Mouse (Mus musculus): Measurements from ENCODE around the gene Anxa4. TPM values are rescaled to one million over a fixed set of nuclear protein-coding genes. Genes with fewer than 3 reads are reported as not detected.

Anxa4 gene
- polyA plus RNA-seq, 1 experiment, result 42.5 TPM

- Histone ChIP-seq H3K4me3 (ENCODE audit: insufficient read depth, low read depth, low read length) (no peak overlapping the region), H3K4me1 (ENCODE audit: control insufficient read depth, insufficient read depth, insufficient read length, low read length) (peaks cover 3% of the 10 kb centered on the region; the same call in 1 of the 2 replicates), H3K27ac (replicated peaks; ENCODE audit: low read depth, low read length) (no peak overlapping the region)
These were observed 11.9 kb downstream of the Anxa4 start for GRCm38 (mm10) chr6:86781361-86781957.

- Histone ChIP-seq H3K4me3 (ENCODE audit: insufficient read depth, low read depth, low read length) (no peak overlapping the region), H3K27ac (replicated peaks; ENCODE audit: low read depth, low read length) (no peak overlapping the region), H3K4me1 (ENCODE audit: control insufficient read depth, insufficient read depth, insufficient read length, low read length) (peaks cover 5% of the 10 kb centered on the region; the same call in 1 of the 2 replicates)
These were observed 14.3 kb downstream of the Anxa4 start for GRCm38 (mm10) chr6:86778910-86779594.

- Histone ChIP-seq H3K4me3 (ENCODE audit: insufficient read depth, low read depth, low read length) (no peak overlapping the region), H3K27ac (replicated peaks; ENCODE audit: low read depth, low read length) (no peak overlapping the region), H3K4me1 (ENCODE audit: control insufficient read depth, insufficient read depth, insufficient read length, low read length) (peaks cover 5% of the 10 kb centered on the region; the same call in 1 of the 2 replicates)
These were observed 16.2 kb downstream of the Anxa4 start for GRCm38 (mm10) chr6:86777181-86777580.

GRCm38 (mm10) chr6:86776706-86777071, 16.7 kb downstream of the Anxa4 start:
- H3K27ac ChIP-seq (replicated peaks; ENCODE audit: low read depth, low read length), result no peak overlapping the region
- H3K4me3 ChIP-seq (ENCODE audit: insufficient read depth, low read depth, low read length), result no peak overlapping the region
- H3K4me1 ChIP-seq (ENCODE audit: control insufficient read depth, insufficient read depth, insufficient read length, low read length), result peaks cover 5% of the 10 kb centered on the region; the same call in 1 of the 2 replicates

- no peak overlapping the region for H3K27ac ChIP-seq (replicated peaks; ENCODE audit: low read depth, low read length)
- H3K4me1 ChIP-seq (ENCODE audit: control insufficient read depth, insufficient read depth, insufficient read length, low read length), result peaks cover 5% of the 10 kb centered on the region; the same call in 1 of the 2 replicates
- H3K4me3 ChIP-seq (ENCODE audit: insufficient read depth, low read depth, low read length), result no peak overlapping the region
These were observed 17.2 kb downstream of the Anxa4 start for GRCm38 (mm10) chr6:86776001-86776705.

GRCm38 (mm10) chr6:86774937-86775336, 18.4 kb downstream of the Anxa4 start:
- Histone ChIP-seq H3K4me3 (ENCODE audit: insufficient read depth, low read depth, low read length) (no peak overlapping the region), H3K27ac (replicated peaks; ENCODE audit: low read depth, low read length) (no peak overlapping the region), H3K4me1 (ENCODE audit: control insufficient read depth, insufficient read depth, insufficient read length, low read length) (peaks cover 5% of the 10 kb centered on the region; the same call in 1 of the 2 replicates)

- Histone ChIP-seq H3K4me3 (ENCODE audit: insufficient read depth, low read depth, low read length) (no peak overlapping the region), H3K27ac (replicated peaks; ENCODE audit: low read depth, low read length) (no peak overlapping the region), H3K4me1 (ENCODE audit: control insufficient read depth, insufficient read depth, insufficient read length, low read length) (peaks cover 5% of the 10 kb centered on the region; the same call in 1 of the 2 replicates)
These were observed 19.6 kb downstream of the Anxa4 start for GRCm38 (mm10) chr6:86773830-86774229.

GRCm38 (mm10) chr6:86772631-86773030, 20.8 kb downstream of the Anxa4 start:
- 0 out of 2 replicates have a peak, but pooled peaks cover 2% of the 10 kb centered on the region for H3K4me1 ChIP-seq (ENCODE audit: control insufficient read depth, insufficient read depth, insufficient read length, low read length)
- H3K27ac ChIP-seq (replicated peaks; ENCODE audit: low read depth, low read length), result peak overlapping the region; percentile 77
- no peak overlapping the region for H3K4me3 ChIP-seq (ENCODE audit: insufficient read depth, low read depth, low read length)

- H3K27ac ChIP-seq (replicated peaks; ENCODE audit: low read depth, low read length), result no peak overlapping the region
- H3K4me1 ChIP-seq (ENCODE audit: control insufficient read depth, insufficient read depth, insufficient read length, low read length), result no peaks in the 10 kb centered on the region
- H3K4me3 ChIP-seq (ENCODE audit: insufficient read depth, low read depth, low read length), result no peak overlapping the region
These were observed 24.4 kb downstream of the Anxa4 start for GRCm38 (mm10) chr6:86768938-86769337.

GRCm38 (mm10) chr6:86768186-86768776, 25.1 kb downstream of the Anxa4 start:
- Histone ChIP-seq H3K4me1 (ENCODE audit: control insufficient read depth, insufficient read depth, insufficient read length, low read length) (no peaks in the 10 kb centered on the region), H3K4me3 (ENCODE audit: insufficient read depth, low read depth, low read length) (no peak overlapping the region), H3K27ac (replicated peaks; ENCODE audit: low read depth, low read length) (no peak overlapping the region)

GRCm38 (mm10) chr6:86767465-86767864, 25.9 kb downstream of the Anxa4 start:
- H3K27ac ChIP-seq (replicated peaks; ENCODE audit: low read depth, low read length), result no peak overlapping the region
- no peaks in the 10 kb centered on the region for H3K4me1 ChIP-seq (ENCODE audit: control insufficient read depth, insufficient read depth, insufficient read length, low read length)
- H3K4me3 ChIP-seq (ENCODE audit: insufficient read depth, low read depth, low read length), result no peak overlapping the region

GRCm38 (mm10) chr6:86765637-86766059, 27.7 kb downstream of the Anxa4 start:
- Histone ChIP-seq H3K4me1 (ENCODE audit: control insufficient read depth, insufficient read depth, insufficient read length, low read length) (no peaks in the 10 kb centered on the region), H3K27ac (replicated peaks; ENCODE audit: low read depth, low read length) (no peak overlapping the region), H3K4me3 (ENCODE audit: insufficient read depth, low read depth, low read length) (no peak overlapping the region)

GRCm38 (mm10) chr6:86754105-86754863, 39.1 kb downstream of the Anxa4 start:
- Histone ChIP-seq H3K27ac (replicated peaks; ENCODE audit: low read depth, low read length) (no peak overlapping the region), H3K4me3 (ENCODE audit: insufficient read depth, low read depth, low read length) (no peak overlapping the region), H3K4me1 (ENCODE audit: control insufficient read depth, insufficient read depth, insufficient read length, low read length) (no peaks in the 10 kb centered on the region)

GRCm38 (mm10) chr6:86752843-86753485, 40.4 kb downstream of the Anxa4 start:
- Histone ChIP-seq H3K4me3 (ENCODE audit: insufficient read depth, low read depth, low read length) (no peak overlapping the region), H3K4me1 (ENCODE audit: control insufficient read depth, insufficient read depth, insufficient read length, low read length) (no peaks in the 10 kb centered on the region), H3K27ac (replicated peaks; ENCODE audit: low read depth, low read length) (no peak overlapping the region)

Measured in brown adipose tissue, adult 24 weeks (tissue).